Mouse (Mus musculus): ENCODE data around the gene Polr2j. TPM values are rescaled to one million over a fixed set of nuclear protein-coding genes. Genes with fewer than 3 reads are reported as not detected.
"Not testable (repeated sequence)": the region's sequence is repeated elsewhere in the genome, so short reads cannot be mapped to it uniquely, and the experiment has no call there.

Polr2j gene
- polyA plus RNA-seq, 1 experiment = 107 TPM

DNA sequence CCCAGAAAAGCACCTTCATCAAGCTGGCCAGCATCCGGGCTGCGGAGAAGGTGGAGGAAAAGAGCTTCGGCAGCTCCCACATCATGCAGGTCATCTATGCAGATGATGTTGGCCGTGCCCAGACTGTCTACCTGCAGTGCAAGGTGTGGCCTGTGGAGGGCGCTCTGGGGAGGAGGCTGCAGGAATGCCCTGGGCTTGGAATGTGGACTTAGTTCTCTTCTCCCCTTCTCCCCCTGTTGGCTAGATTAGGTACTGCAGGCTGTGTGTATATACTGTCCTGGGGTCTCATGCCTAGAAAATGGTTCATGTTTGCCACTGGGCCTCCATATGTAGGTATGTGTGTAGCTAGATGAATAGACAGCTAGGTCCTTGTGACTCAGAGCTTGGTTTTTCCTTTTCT is 11.9 kb upstream of the Polr2j start:
- DNase-seq (ENCODE audit: low read depth) = no peak

DNA sequence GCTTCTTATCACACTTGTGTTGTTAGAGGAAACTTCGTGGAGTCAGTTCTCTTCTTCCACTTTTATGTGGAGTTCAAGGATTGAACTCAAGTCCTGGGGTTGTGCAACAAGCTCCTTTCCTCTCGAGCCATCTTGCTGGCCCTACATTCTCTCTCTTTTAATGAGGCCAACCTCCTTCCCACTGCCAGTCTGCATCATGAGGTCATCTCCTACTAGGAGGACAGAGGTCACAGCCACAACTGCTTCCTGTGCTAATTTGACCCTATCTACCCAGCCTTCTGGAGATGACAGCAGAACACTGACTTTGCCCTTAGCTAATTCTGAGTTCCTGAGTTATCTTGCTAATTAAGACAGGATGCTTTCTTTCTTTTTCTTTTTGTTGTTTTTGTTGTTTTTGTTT is 7.9 kb upstream of the Polr2j start:
- DNase-seq (ENCODE audit: low read depth) = no peak

DNA sequence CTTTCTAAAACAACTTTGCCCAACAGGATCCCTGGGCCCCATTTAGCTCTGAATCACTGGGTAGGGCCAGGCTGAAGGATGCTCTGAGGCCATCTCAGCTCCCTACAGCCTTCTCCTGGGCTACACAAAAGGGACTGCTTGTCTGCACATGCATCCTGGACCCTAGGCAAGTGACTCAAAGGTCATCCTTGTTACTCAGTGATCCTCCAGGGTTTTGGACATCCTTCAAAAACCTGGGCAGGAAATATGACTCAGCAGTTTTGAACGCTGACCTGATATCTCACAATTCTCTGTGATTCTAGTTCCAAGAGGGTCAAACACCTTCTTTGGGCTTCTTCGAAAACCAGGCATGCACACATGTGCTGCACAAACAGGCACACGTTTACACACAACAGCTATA is 7.4 kb upstream of the Polr2j start:
- no peak for DNase-seq (ENCODE audit: low read depth)

DNA sequence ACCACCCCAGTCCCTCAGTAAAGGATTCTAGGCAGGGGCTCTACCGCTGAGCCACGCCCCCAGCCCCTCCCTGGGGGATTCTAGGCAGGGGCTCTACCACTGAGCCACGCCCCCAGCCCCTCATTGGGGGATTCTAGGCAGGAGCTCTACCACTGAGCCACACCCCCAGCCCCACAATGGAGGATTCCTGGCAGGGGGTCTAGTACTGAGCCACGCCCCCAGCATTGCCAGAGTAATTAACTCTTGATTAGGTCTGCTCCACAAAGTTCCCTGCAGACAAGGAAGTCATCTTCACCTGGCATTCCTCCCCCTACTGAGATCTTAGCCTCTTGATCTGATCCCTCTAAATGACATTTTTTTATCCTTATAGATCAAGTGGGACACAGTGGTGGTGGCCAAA is 2.9 kb upstream of the Polr2j start:
- DNase-seq (ENCODE audit: low read depth) = not testable (repeated sequence)

DNA sequence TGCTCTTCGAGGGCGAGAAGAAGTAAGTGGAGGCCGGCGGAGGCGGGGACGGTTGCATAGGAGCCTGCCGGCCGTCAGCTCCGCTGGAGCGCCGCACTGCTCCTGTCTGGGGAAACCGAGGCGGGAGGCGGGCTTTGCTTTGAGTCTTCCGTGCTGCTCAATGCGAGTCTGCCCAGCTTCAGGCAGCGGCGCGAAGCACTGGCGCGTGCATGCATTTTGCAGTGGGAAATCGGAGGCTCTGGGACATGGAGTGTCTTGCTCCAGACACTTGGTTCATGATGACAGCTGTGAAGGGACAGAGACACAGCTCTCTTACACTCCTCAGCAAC is 317 bp downstream of the Polr2j start:
- no peak for DNase-seq (ENCODE audit: low read depth)

DNA sequence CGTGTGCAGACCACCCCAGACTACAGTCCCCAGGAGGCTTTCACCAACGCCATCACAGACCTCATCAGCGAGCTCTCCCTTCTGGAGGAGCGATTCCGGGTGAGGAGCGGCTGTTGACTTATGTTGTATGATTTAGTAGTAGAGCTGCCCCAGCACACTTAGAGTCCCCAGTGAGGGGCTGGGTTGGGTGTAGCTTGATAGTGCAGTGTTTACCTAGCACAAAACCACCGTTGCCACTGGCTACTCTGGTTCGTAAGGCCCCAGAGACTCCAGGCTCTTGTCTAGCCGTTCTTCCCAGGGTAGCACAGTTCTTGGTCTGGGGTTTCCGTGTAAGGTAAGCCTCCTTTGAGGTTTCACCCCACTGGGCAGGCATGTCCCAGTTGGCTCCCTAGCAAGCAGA is 5.7 kb downstream of the Polr2j start:
- no peak for DNase-seq (ENCODE audit: low read depth)

DNA sequence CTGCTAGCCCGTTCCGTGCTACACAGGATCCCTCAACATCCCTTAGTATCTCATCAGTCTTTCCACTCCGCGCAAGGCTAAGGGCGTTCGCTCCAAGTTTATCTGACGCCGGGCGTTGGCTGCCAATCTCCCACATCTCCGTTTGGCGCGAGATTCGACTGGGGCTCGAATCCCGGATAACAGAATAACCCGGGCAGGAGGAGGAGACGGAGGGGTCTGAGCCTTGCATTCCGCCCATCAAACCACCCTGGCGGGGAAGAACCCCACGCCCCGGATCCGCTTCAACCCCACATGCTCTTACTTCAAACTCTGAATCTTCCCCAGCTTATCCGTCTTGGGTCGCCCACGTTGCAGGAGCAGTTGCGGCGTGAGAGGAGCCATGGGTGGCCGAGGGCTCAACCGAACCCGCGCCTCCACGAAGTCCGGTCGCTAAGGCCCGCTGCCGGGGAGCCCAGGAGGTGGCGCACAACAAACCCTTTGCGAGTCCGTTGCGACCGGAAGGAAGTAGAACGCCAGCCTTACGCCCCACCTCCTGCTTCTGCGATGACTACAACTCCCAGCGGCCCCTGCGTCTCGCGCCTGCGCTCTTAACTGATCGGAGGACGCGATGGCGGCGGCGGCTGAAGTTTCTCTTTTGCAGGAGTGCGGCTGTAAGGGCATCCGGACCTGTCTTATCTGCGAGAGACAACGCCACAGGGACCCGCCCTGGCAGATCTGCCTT is 19.3 kb downstream of the Polr2j start, which contains the start of the genes Lrwd1 and Alkbh4:
TSS of gene Lrwd1 (minus strand) at position 504 of the 721 bp plus-strand sequence.
TSS of gene Alkbh4 (plus strand) at position 576 of the 721 bp plus-strand sequence.
- DNase-seq (ENCODE audit: low read depth) = peak; percentile 50

DNA sequence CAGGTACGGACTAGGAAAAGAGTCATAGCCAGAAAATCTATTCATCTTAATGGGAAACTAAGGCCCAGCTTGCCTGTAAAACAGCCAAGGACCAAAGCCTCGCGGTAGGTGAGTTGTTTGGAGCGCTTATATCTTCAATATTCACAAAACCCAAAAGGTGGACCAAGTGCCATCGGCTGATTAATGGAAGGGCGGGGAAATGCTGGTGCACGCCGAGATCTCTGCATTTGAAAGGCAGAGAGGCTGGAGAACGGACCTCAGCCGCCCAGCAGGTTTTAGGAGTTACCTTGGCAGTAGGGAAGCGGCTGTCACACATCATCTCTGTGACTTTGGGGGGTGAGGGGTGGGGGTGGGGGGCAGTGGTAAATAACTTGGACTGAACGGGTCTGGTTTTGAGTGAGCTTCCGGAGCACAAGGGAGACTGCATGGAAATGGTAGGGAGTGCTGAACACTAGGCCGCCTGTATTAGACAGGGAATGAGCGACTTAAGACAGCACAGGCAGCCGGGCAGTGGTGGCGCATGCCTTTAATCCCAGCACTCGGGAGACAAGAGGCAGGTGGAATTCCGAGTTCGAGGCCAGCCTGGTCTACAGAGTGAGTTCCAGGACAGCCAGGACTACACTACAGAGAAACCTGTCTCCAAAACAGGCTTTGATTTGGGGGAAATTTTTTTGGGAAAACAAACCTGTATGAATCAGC is 20.0 kb downstream of the Polr2j start:
- DNase-seq (ENCODE audit: low read depth) = no peak

DNA sequence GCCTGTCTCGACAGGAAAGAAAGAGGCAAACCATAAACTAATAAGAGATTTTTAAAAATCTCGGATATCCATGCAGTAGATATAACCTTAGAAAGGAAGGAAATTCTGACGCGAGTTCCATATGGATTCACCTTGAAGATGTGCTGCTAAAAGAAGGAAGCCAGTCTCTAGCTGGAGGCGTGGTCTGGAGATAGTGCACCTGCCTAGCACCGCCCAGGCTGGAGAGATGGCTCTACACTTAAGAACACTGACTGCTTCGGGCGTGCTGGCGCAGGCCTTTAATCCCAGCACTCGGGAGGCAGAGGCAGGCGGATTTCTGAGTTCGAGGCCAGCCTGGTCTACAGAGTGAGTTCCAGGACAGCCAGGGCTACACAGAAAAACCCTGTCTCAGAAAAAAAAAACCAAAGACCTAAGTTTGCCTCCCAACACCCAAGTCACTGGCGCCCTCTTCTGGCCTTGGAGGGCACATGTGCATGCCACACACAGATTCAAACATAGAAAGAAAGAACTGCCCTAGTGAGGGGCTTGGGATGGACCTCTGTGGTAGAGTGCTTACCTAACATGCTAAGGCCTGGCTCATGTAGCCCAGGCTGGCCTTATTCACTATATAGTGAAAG is 21.3 kb downstream of the Polr2j start:
- no peak for DNase-seq (ENCODE audit: low read depth)

DNA sequence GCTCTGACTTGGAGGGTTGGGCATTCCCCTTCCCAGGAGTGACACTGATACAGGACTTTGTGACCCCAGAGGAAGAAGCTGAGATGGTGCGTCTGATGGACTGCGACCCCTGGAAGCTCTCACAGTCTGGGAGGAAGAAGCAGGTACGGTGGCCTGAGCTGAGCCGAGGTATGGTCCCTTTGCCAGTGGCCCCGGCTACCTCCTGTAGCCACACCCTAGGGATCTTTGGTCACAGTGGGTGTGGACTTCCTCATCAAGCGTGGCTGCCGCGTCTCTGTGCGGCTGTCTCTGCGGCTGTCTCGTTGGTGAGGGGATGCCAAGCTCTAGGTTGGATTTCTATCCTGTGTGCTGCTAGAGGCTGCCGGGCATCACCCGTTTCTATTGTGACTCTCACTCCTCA is 23.0 kb downstream of the Polr2j start:
- no peak for DNase-seq (ENCODE audit: low read depth)

DNA sequence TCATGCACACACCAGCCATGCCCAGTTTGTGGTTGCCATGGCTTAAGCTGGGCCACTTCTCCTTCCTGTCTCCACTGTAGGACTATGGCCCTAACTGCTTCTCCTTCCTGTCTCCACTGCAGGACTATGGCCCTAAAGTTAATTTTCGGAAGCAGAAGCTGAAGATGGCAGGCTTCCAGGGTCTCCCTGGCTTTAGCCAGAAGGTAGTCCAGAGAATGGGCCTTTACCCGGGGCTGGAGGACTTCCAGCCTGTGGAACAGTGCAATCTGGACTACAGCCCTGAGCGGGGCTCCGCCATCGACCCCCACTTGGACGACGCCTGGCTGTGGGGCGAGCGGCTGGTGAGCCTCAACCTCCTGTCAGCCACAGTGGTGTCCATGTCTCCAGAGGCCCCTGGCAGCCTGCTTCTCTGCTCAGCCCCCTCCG is 23.6 kb downstream of the Polr2j start:
- no peak for DNase-seq (ENCODE audit: low read depth)

DNA sequence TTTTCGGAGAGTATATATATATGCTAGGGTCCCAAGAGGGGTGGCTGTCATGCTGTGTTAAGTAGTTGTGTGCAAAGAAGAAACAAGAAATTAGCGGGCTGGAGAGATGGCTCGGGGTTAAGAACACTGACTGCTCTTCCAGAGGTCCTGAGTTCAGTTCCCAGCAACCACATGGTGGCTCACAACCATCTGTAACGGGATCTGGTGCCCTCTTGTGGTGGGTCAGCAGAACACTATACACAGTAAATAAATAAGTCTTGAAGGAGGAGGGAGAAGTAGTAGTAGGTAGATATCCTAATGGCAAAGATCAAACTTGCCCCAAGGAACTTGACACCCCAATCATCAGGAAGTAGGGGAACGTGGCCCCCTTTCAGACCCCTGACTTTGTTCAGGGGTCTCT is 26.3 kb downstream of the Polr2j start:
- no peak for DNase-seq (ENCODE audit: low read depth)

DNA sequence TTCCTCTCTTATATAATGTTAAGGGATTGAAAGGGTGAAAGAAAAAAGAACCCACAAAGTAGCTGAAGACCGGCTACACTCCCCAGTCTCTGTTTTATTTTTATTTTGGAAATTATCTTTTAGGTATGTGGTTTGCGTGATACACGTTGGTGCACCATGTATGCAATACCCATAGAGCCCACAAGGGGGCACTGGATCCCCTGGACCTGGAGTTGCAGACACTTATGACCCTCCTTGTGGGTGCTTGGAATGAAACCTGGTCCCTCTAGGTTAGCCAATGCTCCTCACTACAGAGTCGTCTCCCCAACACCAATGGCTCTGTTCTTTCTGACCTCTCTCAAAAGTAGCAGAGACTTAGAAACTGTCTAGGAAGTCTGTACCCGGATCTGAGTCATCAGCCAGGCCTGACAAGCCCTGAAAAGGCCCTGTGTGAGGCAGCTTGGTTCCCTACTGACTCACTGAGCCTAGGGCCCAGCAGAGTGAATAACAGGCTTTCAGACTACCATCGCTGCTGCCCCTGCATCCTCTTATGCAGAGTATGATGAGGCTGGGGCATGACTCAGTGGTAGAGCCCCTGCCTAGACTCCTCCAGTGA is 26.8 kb downstream of the Polr2j start:
- no peak for DNase-seq (ENCODE audit: low read depth)

DNA sequence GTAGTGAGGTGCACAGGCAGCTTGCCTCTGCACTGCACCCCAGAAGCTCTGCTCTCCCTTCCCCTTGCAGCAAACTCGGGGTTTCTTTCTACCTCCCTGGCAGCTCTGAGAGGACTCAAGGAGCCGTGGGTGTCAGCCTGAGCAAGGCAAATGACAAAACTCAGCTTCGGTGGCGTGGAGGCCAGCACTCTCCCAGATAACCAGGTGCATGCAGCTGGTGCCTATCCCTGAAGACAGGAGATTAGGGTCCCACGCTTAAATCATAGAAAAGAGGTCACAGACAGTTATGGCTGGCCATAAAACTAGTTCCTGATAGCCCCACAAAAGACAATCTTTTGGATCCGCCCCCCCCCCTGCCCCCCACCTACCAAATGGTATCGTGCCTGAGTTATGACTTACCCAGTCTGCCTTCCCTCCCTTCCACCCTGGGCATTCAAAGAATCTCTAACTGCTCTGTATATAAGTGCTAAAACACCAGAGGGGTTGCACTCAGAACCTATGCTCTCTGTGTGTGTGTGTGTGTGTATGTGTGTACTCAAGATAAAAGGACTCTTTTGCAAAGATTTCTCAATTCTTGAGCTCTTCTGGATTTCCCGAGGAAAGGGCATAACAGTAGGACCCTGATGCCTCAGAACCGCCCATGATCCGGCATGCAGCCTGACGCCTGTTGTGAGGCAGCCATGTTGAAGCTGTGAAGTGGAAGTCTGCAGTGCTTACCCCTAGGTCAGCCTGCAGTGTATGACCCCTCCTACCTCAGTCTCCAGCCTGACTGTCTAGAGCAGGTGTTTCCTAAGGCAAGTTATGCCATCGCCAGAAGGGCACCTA is 28.4 kb downstream of the Polr2j start:
- no peak for DNase-seq (ENCODE audit: low read depth)

DNA sequence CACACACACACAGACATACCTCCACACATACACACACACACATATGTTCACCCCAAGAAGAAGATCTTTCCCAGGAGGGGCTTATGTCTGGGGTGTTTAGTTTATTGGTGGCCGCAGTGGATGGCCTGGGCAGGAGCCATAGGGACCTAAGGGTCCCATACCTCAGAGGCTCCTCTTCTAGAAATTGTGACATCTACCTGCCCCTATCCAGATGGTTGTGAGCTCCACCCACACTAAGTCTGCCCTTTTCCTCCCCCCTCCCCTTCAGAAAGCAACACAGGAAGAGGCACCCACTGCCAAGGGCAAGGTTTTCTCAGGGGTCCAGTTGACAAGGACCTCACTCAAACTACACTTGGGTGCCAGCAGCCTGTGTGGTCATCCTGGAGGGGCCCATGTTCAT is 30.5 kb downstream of the Polr2j start:
- no peak for DNase-seq (ENCODE audit: low read depth)

DNA sequence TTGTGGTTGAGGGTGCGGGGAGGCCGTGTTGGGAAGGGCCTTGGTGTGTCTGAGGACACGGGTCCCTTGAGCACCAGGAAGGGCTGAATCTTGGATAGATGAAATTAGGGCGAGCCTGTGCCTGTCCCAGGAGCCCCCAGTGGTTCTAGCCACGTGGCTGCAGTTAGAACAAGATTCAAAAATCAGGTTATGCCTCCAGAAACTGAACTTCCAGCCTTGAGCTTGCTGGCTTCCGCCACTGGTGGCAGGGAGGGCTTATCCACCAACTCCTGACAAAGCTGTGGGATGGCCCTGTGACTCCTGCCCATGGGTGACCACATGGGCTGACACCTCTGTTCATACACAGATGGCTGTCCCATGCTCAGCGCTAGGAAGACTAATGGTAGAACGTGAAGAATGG is 31.3 kb downstream of the Polr2j start:
- no peak for DNase-seq (ENCODE audit: low read depth)

DNA sequence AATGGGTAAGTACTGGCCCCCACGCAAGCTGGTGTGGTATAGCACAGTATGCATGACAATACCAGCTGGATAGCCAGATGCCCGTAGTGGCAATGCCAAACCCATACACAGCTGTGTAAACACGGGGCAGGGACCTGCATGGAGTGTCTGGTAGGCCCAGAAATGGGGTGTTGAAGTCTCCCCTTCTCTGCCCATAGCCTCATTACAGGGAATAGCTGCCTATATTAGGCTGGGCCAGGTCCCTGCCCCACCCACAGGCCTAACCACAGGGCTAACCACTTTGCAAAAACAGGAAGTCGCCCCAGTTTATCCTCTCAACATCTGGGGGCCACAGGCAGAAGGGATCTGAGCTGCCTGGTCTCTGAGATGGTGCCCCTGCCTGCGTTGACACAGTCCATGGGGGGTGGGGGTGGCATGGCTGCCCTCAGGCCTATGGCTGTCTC is 32.7 kb downstream of the Polr2j start:
- not testable (repeated sequence) for DNase-seq (ENCODE audit: low read depth)

DNA sequence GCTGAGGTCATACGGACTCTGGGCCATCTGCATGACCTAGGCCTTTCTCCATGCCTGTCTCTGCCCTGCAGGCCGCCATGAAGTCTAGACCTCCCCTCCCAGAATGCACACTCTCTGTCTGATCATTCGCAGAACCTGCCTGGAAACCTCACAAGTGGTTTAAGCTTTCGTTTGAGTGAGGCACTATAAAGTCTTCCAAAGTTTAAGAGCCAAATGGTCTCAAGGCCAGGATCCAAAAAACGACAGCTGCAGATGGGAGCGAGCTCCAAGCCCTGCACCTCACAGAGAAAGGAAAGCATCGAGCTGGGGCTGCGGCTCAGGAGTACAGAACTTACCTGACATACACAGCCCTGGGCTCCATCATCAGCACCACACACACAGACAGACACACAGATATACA is 35.9 kb downstream of the Polr2j start:
- DNase-seq (ENCODE audit: low read depth) = no peak

DNA sequence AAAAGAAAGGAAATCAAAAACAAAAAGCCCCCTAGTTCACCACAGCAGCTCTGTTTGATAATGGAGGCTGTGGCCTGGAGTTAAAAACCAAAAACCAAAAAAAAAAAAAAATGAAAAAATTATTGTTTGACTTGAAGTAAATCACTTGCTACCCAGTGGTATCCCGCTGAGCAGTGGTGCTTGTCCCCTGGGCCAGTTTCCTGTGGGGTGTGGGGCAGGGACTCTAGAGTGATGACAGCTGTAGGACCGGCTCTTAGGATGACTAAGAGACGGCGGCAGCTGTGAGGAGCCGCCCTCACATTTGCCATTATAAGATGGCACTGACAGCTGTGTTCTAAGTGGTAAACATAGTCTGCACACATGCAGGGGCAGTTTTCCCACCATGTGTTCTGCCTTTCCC is 39.0 kb downstream of the Polr2j start:
- DNase-seq (ENCODE audit: low read depth) = no peak

DNA sequence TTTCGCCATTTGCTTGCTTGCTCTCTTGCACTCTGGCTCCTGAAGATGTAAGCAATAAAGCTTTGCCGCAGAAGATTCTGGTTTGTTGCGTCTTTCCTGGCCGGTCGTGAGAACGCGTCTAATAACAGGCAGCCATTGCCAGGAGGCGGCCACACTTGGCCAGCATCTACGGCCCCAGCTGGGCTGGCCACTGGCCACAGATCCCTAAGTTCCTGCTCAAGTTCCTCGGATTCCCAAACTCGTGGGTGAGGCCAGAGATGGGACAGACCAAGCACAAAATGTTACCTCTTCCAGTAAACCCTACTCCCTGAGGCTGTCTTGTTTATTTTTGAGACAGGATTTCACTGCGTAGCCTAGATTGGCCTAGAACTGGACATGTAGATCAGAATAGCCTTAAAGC is 43.7 kb downstream of the Polr2j start:
- not testable (repeated sequence) for DNase-seq (ENCODE audit: low read depth)

DNA sequence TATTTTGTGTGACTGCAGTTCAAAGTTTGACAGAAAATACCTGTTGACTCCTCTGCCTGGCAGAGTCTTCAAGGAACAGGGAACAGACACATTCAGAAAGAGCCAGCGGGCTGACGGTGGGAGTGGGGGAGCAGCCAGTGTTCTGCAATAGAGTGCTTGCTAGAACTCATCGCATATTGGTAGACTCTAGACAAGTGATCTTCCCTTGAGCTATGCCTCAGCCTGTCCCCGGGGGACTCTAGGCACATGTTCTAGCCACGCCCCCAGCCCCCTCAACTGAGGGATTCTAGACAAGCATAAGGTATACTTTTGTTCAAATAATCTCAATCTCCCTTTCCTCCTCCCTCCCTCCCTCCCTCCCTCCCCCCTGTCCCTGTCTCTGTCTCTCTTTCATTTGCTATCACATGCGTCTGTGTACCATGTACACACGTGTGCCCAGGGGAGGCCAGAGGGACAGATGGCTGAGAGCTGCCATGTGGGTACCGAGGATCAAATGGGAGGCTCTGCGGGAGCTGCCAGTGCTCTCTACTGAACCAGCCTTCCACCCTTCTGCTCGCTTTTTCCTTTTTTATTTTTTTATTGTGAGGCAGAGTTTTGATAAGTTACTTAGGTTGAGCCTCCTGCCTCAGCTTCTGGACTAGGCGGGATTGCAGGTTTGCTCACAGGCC is 47.5 kb downstream of the Polr2j start:
- DNase-seq (ENCODE audit: low read depth) = no peak

All from gonadal fat pad, adult 2 months (tissue).